In the genomic region with DNA sequence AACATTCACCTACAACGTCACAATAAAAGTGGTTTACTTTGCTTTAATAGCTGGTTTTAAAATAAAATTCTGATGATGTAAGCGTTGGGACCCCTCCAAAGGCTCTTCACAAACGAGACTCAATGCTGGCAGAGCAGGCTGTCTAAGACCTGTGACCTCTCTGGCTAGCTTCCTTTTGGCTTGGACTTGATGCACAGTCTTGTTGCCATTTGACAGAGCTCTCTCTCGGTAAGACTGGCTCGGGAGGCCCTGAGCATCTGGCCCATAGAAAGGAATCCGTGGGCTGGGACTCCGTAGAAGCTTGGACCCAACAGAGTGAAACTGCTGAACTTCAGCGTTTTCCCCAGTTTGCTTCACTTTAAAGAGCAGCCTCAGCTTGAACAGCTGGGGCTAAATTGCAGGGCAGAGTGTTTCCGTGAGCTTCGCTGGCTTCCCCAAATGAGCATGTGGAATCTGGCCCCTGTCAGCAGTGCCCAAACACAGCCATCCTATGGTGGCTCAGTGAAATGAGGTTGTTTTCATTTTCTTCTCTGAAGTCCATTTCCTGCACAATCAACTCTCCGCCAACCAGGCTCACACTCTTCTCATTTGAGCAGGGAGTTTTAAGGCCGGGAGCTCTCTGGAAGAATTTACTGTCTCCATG, we compare ENCODE assay signal across 8 mouse cellular contexts. TPM values are rescaled to one million over a fixed set of nuclear protein-coding genes. Genes with fewer than 3 reads are reported as not detected.
DNase-seq lines count a peak whose midpoint lies in the region; ATAC-seq and TF ChIP-seq lines count a peak whose summit lies in the region.
"Had no signal": no experiment of that assay in that cellular context is flagged by ENCODE, and none has a peak within 500 bp of the region (broad histone marks: within the 10 kb centered on the region; RNA-seq: fewer than 3 reads in every experiment).

No protein-coding gene starts in this region.

- H3K4me1 ChIP-seq in liver, adult 2 months (ENCODE audit: control insufficient read depth, insufficient read depth, low read length) = no peaks in the 10 kb centered on the region
- H3K4me1 ChIP-seq in embryonic facial prominence, embryonic 14.5 days (ENCODE audit: control insufficient read depth, insufficient read depth, low read length) = no peaks in the 10 kb centered on the region
- H3K4me1 ChIP-seq in kidney, embryonic 15.5 days = 0 out of 2 replicates have a peak, but pooled peaks cover 3% of the 10 kb centered on the region
- H3K4me1 ChIP-seq: limb, embryonic 12.5 days had no signal

- H3K79me2 ChIP-seq in liver, adult 2 months (ENCODE audit: control insufficient read depth, insufficient read depth, low read length) = no peaks in the 10 kb centered on the region

- DNase-seq in liver, adult 2 months (ENCODE audit: extremely low read depth, low read depth, low spot score) = peak; percentile 21
- no peak for DNase-seq in liver
- DNase-seq in embryonic facial prominence, embryonic 14.5 days (ENCODE audit: low spot score) = peak; percentile 43
- peak; percentile 47 for DNase-seq in testis, postnatal 10 days (ENCODE audit: low spot score)
- no peak for DNase-seq in frontal cortex, postnatal 10 days (ENCODE audit: low spot score in 2 of 2)

- peak overlapping the region; percentile 26; the same call in 1 of the 2 replicates for H3K4me2 ChIP-seq in embryonic facial prominence, embryonic 14.5 days (ENCODE audit: low read depth, low read length)
- H3K4me2 ChIP-seq in kidney, embryonic 15.5 days = peak overlapping the region; percentile 20
- H3K4me2 ChIP-seq: limb, embryonic 12.5 days had no signal

- no peak overlapping the region for H3K27ac ChIP-seq in liver, adult 2 months (replicated peaks; ENCODE audit: insufficient read depth, low read depth, low read length)
- no peak overlapping the region for H3K27ac ChIP-seq in embryonic facial prominence, embryonic 14.5 days (replicated peaks; ENCODE audit: low read depth, low read length)
- H3K27ac ChIP-seq in kidney, embryonic 15.5 days = 0 out of 2 replicates have a peak overlapping the region, but pooled peaks have one; percentile 32
- H3K27ac ChIP-seq: limb, embryonic 12.5 days had no signal

- no peaks in the 10 kb centered on the region for H3K36me3 ChIP-seq in liver, adult 2 months (ENCODE audit: control insufficient read depth, insufficient read depth, low read length)
- H3K36me3 ChIP-seq in embryonic facial prominence, embryonic 14.5 days (ENCODE audit: control insufficient read depth, insufficient read depth, low read length) = no peaks in the 10 kb centered on the region
- no peaks in the 10 kb centered on the region for H3K36me3 ChIP-seq in kidney, embryonic 15.5 days
- H3K36me3 ChIP-seq: limb, embryonic 12.5 days had no signal

- H3K4me3 ChIP-seq in liver, adult 2 months (ENCODE audit: insufficient read depth, low read depth, low read length) = no peak overlapping the region
- no peak overlapping the region for H3K4me3 ChIP-seq in embryonic facial prominence, embryonic 14.5 days (ENCODE audit: low read depth, low read length)
- H3K4me3 ChIP-seq in kidney, embryonic 15.5 days (replicated peaks) = no peak overlapping the region
- H3K4me3 ChIP-seq: limb, embryonic 12.5 days had no signal

- no peak for ATAC-seq in embryonic facial prominence, embryonic 14.5 days (ENCODE audit: low read depth)
- ATAC-seq in kidney, embryonic 15.5 days (replicated peaks; ENCODE audit: low FRiP score) = peak; percentile 52; the same call in 1 of the 2 replicates
- ATAC-seq in erythroid progenitor cell, adult 5-6 weeks (replicated peaks; ENCODE audit: low FRiP score, poor library complexity, severe bottlenecking) = no peak

- no peaks in the 10 kb centered on the region for H3K27me3 ChIP-seq in liver, adult 2 months (ENCODE audit: control insufficient read depth, insufficient read depth, low read length)
- H3K27me3 ChIP-seq in embryonic facial prominence, embryonic 14.5 days (replicated peaks; ENCODE audit: control insufficient read depth, insufficient read depth, low read length) = no peaks in the 10 kb centered on the region
- H3K27me3 ChIP-seq in kidney, embryonic 15.5 days = no peaks in the 10 kb centered on the region
- H3K27me3 ChIP-seq: limb, embryonic 12.5 days had no signal

- no peak for TF ChIP-seq POLR2A in liver, adult 2 months (IDR thresholded peaks at IDR 0.05; ENCODE audit: extremely low read depth, insufficient read depth, low read length)

- TF ChIP-seq CTCF in liver, adult 2 months (IDR thresholded peaks at IDR 0.05; ENCODE audit: low read depth, low read length) = no peak

- H3K9me3 ChIP-seq in embryonic facial prominence, embryonic 14.5 days (ENCODE audit: control insufficient read depth, low read length) = no peaks in the 10 kb centered on the region
- H3K9me3 ChIP-seq in kidney, embryonic 15.5 days (replicated peaks) = no peaks in the 10 kb centered on the region
- H3K9me3 ChIP-seq: limb, embryonic 12.5 days had no signal

- no peak overlapping the region for H3K9ac ChIP-seq in liver, adult 2 months (ENCODE audit: low read depth, low read length)
- no peak overlapping the region for H3K9ac ChIP-seq in embryonic facial prominence, embryonic 14.5 days (ENCODE audit: low read depth, low read length)
- H3K9ac ChIP-seq in kidney, embryonic 15.5 days = no peak overlapping the region
- H3K9ac ChIP-seq: limb, embryonic 12.5 days had no signal

- WGBS in liver, adult 2 months = 71% methylated on average over 12 of the region's 12 CpGs
- WGBS in embryonic facial prominence, embryonic 14.5 days = 51% methylated on average over 12 of the region's 12 CpGs
- WGBS in kidney, embryonic 15.5 days = 40% methylated on average over 12 of the region's 12 CpGs

RNA-seq across cellular contexts. Expression of a gene that starts 48.2 kb away (rescaled TPM):
- 0.07 and 0.09 TPM in 2 replicates for total RNA-seq in liver, adult 2 months (2014; rRNA removed)
- polyA plus RNA-seq in liver, adult 2 months (2012; rRNA removed) = 0.02 TPM in 1 of 2 replicates, not detected in the other
- 3.1 TPM in 2 replicates for polyA plus RNA-seq in embryonic facial prominence, embryonic 14.5 days (2014; fragmentation: Nextera tagmentation; extraction: Ambion mirVana)
- 0.38 and 0.39 TPM in 2 replicates for polyA plus RNA-seq in kidney, embryonic 15.5 days (2015; fragmentation: Nextera tagmentation; extraction: Ambion mirVana)
- total RNA-seq in erythroid progenitor cell, adult 5-6 weeks (2015; ENCODE audit: low replicate concordance) = not detected in 2 replicates
- total RNA-seq in erythroid progenitor cell, adult 5-6 weeks (2017; ENCODE audit: low replicate concordance) = not detected in 2 replicates

Comparison
In these comparisons a context has a peak if more than half of its experiments do, and no peak if none do; other contexts are left out.
1. DNase-seq: peak in liver, adult 2 months (single experiment), embryonic facial prominence, embryonic 14.5 days (single experiment) and testis, postnatal 10 days (single experiment); none in liver (single experiment) and frontal cortex, postnatal 10 days (0 of 2).